Mouse (Mus musculus) liver, postnatal 0 days (tissue): ENCODE measurements at regions not wholly inside any gene's neighbourhood (a gene's known extent, or its start where the extent isn't known, plus 50 kb on each side); places are given as distances from the start of the nearest gene placed in this dataset.

ENCODE experiments used
- CTCF ChIP-seq: sonication (generic); IDR thresholded peaks from 2 replicates; pipeline ENCODE4 v1.5.1; 2016; ENCODE audit warnings: antibody characterized with exemption, low read depth
- EP300 ChIP-seq: IDR thresholded peaks from 2 replicates; pipeline ENCODE4 v1.6.1; 2016; ENCODE audit warnings: antibody characterized with exemption, low read depth, mild to moderate bottlenecking

- TF ChIP-seq CTCF = no peak
- no peak for TF ChIP-seq EP300
These were observed 418.4 kb upstream of the Nrp1 start for GRCm38 (mm10) chr8:127939986-127940359.
